Mouse (Mus musculus): ENCODE measurements around the gene 1110008P14Rik. TPM values are rescaled to one million over a fixed set of nuclear protein-coding genes. Genes with fewer than 3 reads are reported as not detected.
A peak's percentile ranks its signal among the peaks of the same experiment; 100 is the strongest.
"Not testable (repeated sequence)": the region's sequence is repeated elsewhere in the genome, so short reads cannot be mapped to it uniquely, and the experiment has no call there.

1110008P14Rik gene
- polyA plus RNA-seq, 1 experiment from 2014 or later, result 41.2 TPM

DNA sequence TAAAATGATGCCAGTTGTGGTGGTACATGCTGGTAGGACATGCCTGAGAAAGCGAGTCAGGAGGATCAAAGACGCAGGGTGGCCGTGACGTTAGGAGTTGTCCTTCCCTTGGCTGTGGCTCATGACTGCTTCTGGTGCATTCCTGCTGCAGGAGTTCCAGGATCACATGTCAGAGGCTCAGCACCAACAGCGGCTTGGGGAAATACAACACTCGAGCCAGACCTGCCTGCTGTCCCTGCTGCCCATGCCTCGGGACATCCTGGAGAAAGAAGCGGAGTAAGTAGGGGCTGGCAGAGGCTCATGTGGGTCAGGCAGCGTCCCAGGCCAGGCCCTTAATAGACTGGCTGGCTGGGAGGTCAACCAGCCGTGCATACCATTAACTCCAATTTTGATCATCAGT is 7.5 kb downstream of the 1110008P14Rik start:
- Histone ChIP-seq H3K27me3 (ENCODE audit: insufficient read depth, poor library complexity, severe bottlenecking) (peaks cover 5% of the 10 kb centered on the region; the same call in 1 of the 2 replicates), H3K4me1 (peaks cover 27% of the 10 kb centered on the region), H3K27ac (no peak overlapping the region), H3K4me3 (no peak overlapping the region), H3K36me3 (peaks cover 98% of the 10 kb centered on the region), H3K9me3 (no peaks in the 10 kb centered on the region)
- WGBS, result 79% methylated on average over 10 of the region's 10 CpGs
- no peak for DNase-seq (ENCODE audit: low spot score)

DNA sequence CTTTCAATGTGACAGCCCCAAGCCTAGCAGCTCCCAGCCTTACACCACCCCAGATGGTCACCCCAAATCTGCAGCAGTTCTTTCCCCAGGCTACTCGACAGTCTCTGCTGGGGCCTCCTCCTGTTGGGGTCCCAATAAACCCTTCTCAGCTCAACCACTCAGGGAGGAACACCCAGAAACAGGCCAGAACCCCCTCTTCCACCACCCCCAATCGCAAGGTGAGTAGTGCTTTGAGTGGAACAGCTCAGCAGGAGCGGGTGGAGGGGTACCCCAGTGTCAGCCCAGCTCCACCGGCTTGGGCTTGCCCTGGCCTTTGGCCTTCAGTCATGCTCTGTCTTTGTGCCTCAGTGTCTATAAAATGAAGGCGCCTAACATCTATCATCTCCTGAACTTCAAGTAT is 14.4 kb downstream of the 1110008P14Rik start:
- no peak for DNase-seq (ENCODE audit: low spot score)
- Histone ChIP-seq H3K9me3 (no peaks in the 10 kb centered on the region), H3K27me3 (ENCODE audit: insufficient read depth, poor library complexity, severe bottlenecking) (no peaks in the 10 kb centered on the region), H3K36me3 (peaks cover 74% of the 10 kb centered on the region), H3K27ac (no peak overlapping the region), H3K4me1 (peaks cover 17% of the 10 kb centered on the region), H3K4me3 (no peak overlapping the region)
- 92% methylated on average over 5 of the region's 5 CpGs for WGBS

DNA sequence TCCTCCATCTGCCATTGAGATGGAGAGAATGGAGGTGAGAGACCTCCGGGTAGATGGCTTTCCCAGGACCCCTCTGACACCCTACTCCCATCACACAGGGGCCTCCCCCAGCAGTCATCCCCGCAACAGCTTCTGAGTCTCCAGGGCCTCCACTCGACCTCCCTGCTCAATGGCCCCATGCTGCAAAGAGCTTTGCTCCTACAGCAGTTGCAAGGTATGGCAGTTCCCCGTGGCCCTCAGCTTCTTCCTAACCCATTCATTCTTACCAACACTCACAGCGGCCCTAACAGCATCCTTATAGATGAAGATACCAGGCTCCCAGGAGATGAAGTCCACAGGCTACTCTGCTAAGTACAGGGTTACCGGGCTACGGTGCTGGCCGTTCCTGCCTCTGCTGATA is 17.6 kb downstream of the 1110008P14Rik start:
- H3K36me3 ChIP-seq, result peaks cover 42% of the 10 kb centered on the region
- H3K27ac ChIP-seq, result no peak overlapping the region
- 83% methylated on average over 8 of the region's 8 CpGs for WGBS
- DNase-seq (ENCODE audit: low spot score), result no peak
- peak overlapping the region; percentile 78 for H3K4me3 ChIP-seq
- peaks cover 28% of the 10 kb centered on the region for H3K4me1 ChIP-seq
- H3K9me3 ChIP-seq, result no peaks in the 10 kb centered on the region
- no peaks in the 10 kb centered on the region for H3K27me3 ChIP-seq (ENCODE audit: insufficient read depth, poor library complexity, severe bottlenecking)

DNA sequence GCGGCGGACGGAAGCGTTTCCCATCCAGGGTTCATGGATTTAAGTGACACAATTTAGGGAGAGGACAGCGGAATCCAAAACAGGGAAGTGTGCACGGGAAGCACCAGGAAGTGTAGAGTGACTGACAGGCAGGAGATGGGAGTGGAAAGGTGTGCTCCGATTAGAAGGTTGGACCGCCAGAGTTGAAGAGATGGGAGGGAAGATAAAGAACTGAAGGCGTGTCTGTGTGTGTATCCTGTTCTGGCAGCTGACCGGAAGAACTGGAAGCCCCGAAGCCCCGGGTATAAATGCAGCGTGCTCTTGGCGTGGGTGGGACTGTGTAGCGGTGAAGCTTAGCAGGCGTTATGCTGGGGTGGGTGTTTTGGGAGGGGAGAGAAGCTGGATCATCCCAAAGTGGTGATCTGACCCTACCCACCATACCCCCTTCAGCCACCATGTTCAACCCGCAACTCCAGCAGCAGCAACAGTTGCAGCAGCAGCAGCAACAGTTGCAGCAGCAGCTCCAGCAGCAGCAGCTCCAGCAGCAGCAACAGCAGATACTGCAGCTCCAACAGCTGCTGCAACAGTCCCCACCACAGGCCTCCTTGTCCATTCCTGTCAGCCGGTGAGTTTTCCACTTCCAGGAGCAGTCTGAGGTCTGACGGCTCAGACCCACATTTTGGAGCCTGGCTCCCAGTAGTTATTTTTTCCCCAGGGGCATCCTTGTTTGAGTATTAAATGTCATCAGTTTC is 18.2 kb downstream of the 1110008P14Rik start:
- H3K27ac ChIP-seq, result peak overlapping the region; percentile 92
- H3K9me3 ChIP-seq, result no peaks in the 10 kb centered on the region
- H3K36me3 ChIP-seq, result peaks cover 38% of the 10 kb centered on the region
- peak overlapping the region; percentile 78 for H3K4me3 ChIP-seq
- peaks cover 28% of the 10 kb centered on the region for H3K4me1 ChIP-seq
- peaks cover 3% of the 10 kb centered on the region for H3K27me3 ChIP-seq (ENCODE audit: insufficient read depth, poor library complexity, severe bottlenecking)
- DNase-seq (ENCODE audit: low spot score), result no peak
- 8% methylated on average over 19 of the region's 19 CpGs for WGBS

DNA sequence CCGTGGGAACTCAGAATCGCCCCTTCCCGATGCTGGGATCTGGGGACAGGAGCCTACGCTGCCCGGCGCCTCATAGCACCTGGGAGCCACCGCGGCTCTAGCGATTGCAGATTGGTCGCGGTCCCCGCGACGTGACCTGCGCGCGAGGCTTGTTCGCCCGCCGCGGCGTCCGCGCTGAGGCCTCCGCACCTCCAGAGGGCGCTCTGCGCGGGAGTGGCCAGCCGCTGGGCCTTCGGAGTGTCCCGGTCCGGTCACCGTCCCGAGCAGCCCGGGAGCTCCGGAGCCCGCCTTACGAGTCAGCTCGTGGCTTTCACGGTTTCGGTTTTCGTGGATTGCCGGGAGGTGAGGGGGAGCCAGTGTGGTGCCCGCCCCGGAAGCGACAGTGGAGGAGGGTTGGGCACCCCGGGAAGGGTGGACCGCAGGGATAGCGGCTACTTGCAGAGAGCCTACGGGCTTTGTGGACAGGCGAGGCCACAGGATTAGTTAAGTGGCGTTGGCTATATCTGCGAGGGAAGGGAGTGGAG is 18.9 kb downstream of the 1110008P14Rik start:
- H3K27ac ChIP-seq, result peak overlapping the region; percentile 92
- no peaks in the 10 kb centered on the region for H3K9me3 ChIP-seq
- DNase-seq (ENCODE audit: low spot score), result peak; percentile 94
- peaks cover 9% of the 10 kb centered on the region for H3K27me3 ChIP-seq (ENCODE audit: insufficient read depth, poor library complexity, severe bottlenecking)
- H3K4me1 ChIP-seq, result peaks cover 34% of the 10 kb centered on the region
- peaks cover 32% of the 10 kb centered on the region for H3K36me3 ChIP-seq
- H3K4me3 ChIP-seq, result peak overlapping the region; percentile 78
- under 1% methylated on average over 53 of the region's 53 CpGs for WGBS

DNA sequence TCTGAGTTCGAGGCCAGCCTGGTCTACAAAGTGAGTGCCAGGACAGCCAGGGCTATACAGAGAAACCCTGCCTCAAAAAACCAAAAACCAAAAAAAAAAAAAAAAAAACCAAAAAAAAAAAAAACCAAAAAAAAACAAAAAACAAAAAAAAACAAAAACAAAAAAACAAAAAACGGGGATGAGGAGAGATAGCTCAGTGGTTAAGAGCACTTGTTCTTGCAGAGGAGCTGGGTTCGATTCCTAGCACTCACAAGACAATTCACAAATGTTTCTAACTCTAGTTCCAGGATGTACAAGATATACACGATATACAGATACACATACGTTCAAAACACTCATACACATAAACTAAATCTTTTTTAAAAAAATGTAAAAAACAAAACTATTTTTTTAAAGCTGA is 19.5 kb downstream of the 1110008P14Rik start:
- Histone ChIP-seq H3K4me3 (peak overlapping the region; percentile 78), H3K4me1 (peaks cover 35% of the 10 kb centered on the region), H3K27ac (peak overlapping the region; percentile 92), H3K27me3 (ENCODE audit: insufficient read depth, poor library complexity, severe bottlenecking) (peaks cover 15% of the 10 kb centered on the region), H3K36me3 (peaks cover 26% of the 10 kb centered on the region)
- not testable (repeated sequence) for DNase-seq (ENCODE audit: low spot score); H3K9me3 ChIP-seq
- WGBS, result 36% methylated on average over 5 of the region's 5 CpGs

DNA sequence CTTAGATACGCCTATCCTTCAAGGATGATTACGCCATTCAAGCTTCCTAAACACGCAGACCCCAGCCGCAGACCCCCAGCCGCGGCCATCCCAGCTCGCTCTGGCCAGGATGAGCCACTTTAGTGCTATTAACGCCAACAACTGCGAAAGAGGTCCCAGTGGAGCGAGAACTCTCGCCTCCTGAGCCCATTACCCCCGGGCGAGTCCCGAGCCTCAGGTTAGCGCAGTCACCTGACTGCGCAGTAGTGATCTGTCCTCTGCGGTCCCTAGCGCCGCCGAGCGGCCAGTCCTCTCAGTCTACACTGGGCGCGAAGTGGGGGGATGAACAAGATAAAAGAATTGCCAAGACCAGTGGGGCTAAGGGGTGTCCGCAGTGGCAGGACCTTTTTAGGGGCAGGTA is 20.3 kb downstream of the 1110008P14Rik start:
- H3K4me3 ChIP-seq, result peak overlapping the region; percentile 65
- H3K27me3 ChIP-seq (ENCODE audit: insufficient read depth, poor library complexity, severe bottlenecking), result peaks cover 15% of the 10 kb centered on the region
- WGBS, result 1% methylated on average over 24 of the region's 24 CpGs
- peaks cover 17% of the 10 kb centered on the region for H3K36me3 ChIP-seq
- peak; percentile 87 for DNase-seq (ENCODE audit: low spot score)
- no peaks in the 10 kb centered on the region for H3K9me3 ChIP-seq
- peak overlapping the region; percentile 83; the same call in 1 of the 2 replicates for H3K27ac ChIP-seq
- H3K4me1 ChIP-seq, result peaks cover 36% of the 10 kb centered on the region

DNA sequence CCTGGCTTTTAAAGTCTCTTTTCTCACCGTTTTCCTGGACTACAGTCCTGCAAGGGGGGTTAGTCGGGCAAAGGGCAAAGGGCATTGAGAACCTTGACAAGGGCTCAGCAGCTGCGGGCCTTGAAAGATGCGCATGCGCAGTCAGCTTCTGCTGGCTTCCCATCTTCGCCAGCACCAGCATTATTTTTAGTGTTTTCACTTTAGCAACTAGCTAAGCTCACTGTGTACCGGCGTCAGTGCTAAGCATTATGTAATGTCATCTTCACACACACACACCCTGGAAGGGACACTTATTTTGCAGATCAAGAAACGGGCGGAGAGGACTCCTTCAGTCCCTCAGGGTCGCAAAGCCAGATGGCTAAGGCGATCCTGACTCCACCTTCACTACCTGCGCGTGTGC is 21.0 kb downstream of the 1110008P14Rik start:
- WGBS, result 5% methylated on average over 14 of the region's 14 CpGs
- H3K4me3 ChIP-seq, result peak overlapping the region; percentile 65
- peak; percentile 85 for DNase-seq (ENCODE audit: low spot score)
- H3K4me1 ChIP-seq, result peaks cover 39% of the 10 kb centered on the region
- H3K27me3 ChIP-seq (ENCODE audit: insufficient read depth, poor library complexity, severe bottlenecking), result peaks cover 15% of the 10 kb centered on the region
- H3K9me3 ChIP-seq, result no peaks in the 10 kb centered on the region
- peak overlapping the region; percentile 10; the same call in 1 of the 2 replicates for H3K27ac ChIP-seq
- peaks cover 10% of the 10 kb centered on the region for H3K36me3 ChIP-seq

DNA sequence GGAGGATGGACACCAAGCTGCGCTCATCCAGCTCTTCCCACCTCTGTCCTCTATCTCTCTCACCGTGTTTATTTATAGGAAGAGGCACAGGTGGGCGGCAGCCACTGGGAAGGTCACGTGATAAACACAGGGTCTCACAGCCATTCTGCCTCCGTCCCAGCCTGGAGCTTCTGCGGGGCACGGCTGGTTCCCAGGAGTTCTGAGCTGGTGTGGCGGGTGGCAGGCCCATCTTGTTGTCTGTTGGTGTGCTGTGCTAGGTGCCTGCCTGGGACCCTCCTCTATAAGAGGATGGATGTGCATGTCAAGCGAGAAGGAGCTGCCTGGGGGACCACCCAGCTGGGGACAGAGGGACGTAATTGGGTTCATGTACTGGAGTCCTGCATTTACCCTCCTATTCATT is 23.4 kb downstream of the 1110008P14Rik start:
- Histone ChIP-seq H3K4me1 (peaks cover 43% of the 10 kb centered on the region), H3K9me3 (no peaks in the 10 kb centered on the region)
- 51% methylated on average over 10 of the region's 10 CpGs for WGBS

DNA sequence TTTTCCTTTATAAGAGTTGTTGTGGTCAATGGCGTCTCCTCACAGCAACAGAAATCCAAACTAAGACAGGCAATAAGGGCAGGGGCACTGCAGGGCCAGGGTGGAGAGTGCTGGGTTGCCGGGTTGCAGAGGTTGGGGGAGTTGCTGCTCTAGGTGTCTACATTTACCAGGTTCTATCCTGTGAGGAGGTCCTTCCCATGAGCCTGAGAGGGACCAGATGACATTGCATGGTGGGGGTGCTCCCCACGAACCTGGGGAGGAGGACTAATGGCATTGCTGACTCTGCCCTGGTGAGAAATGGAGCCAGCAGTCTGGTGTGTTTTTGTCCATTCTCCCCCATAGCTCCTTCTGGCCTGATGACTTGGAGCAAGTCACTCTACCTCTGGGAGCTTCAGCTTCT is 24.0 kb downstream of the 1110008P14Rik start:
- H3K9me3 ChIP-seq, result no peaks in the 10 kb centered on the region
- H3K4me1 ChIP-seq, result peaks cover 47% of the 10 kb centered on the region
- no peak for DNase-seq (ENCODE audit: low spot score)
- WGBS, result 67% methylated on average over 3 of the region's 3 CpGs
- peaks cover 18% of the 10 kb centered on the region for H3K27me3 ChIP-seq (ENCODE audit: insufficient read depth, poor library complexity, severe bottlenecking)
- H3K4me3 ChIP-seq, result no peak overlapping the region
- H3K36me3 ChIP-seq, result no peaks in the 10 kb centered on the region
- H3K27ac ChIP-seq, result no peak overlapping the region

More for the DNA sequence above, 23.4 kb downstream of the 1110008P14Rik start:
- H3K4me3 ChIP-seq, result no peak overlapping the region
- H3K36me3 ChIP-seq, result no peaks in the 10 kb centered on the region
- H3K27me3 ChIP-seq (ENCODE audit: insufficient read depth, poor library complexity, severe bottlenecking), result peaks cover 15% of the 10 kb centered on the region
- no peak overlapping the region for H3K27ac ChIP-seq
- no peak for DNase-seq (ENCODE audit: low spot score)

DNA sequence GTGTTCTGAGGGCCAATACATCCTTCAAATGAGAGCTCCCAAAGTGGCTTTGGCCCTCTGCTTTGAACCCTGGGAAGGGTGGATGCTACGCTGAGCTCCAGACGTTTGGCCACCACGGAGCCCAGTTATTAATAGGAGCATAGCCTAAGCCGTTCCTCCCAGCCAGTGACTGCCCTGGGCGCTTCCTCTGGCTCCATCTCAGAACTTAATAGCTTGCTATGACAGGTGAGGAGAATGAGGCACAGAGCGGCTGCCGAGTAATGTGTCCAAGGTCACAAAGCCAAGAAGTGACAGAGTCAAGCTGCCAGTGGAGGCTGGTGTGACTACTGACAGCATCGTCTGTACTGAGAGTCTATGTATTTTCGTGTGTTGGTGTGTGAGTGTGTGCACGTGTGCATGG is 25.5 kb downstream of the 1110008P14Rik start:
- H3K9me3 ChIP-seq, result no peaks in the 10 kb centered on the region
- no peak for DNase-seq (ENCODE audit: low spot score)
- H3K4me3 ChIP-seq, result no peak overlapping the region
- H3K4me1 ChIP-seq, result peaks cover 53% of the 10 kb centered on the region
- 70% methylated on average over 10 of the region's 10 CpGs for WGBS
- H3K27ac ChIP-seq, result 0 out of 2 replicates have a peak overlapping the region, but pooled peaks have one; percentile 29
- no peaks in the 10 kb centered on the region for H3K36me3 ChIP-seq
- peaks cover 33% of the 10 kb centered on the region for H3K27me3 ChIP-seq (ENCODE audit: insufficient read depth, poor library complexity, severe bottlenecking)

DNA sequence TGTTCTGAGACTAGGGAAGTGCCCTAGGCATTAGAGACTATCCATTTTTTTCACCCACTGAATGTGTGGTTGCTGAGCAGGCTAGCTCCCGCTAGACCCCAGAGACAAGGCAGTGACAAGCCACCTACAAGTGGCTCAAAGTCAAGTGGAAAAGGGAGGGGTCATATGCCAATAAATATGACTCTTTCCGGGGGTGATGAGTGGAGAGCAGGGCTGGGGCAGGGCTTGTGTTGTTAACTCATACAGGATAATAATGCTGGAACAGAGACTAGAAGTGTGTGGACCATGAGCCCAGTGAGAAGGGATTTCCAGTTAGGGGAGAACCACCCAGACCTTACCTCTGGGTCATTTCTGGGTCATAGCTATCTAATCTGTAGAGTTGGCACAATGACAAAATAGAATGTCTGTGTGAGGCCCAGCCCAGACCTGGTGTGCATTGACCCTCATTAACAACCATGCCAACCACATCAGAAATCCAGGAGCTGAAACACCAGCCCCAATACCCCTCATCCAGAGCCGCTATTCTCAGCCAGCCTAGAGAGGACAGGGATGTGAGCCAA is 27.3 kb downstream of the 1110008P14Rik start:
- 80% methylated on average over 3 of the region's 3 CpGs for WGBS
- no peak overlapping the region for H3K4me3 ChIP-seq
- H3K4me1 ChIP-seq, result peaks cover 60% of the 10 kb centered on the region
- H3K36me3 ChIP-seq, result no peaks in the 10 kb centered on the region
- H3K9me3 ChIP-seq, result no peaks in the 10 kb centered on the region
- H3K27me3 ChIP-seq (ENCODE audit: insufficient read depth, poor library complexity, severe bottlenecking), result peaks cover 51% of the 10 kb centered on the region
- no peak for DNase-seq (ENCODE audit: low spot score)
- no peak overlapping the region for H3K27ac ChIP-seq

DNA sequence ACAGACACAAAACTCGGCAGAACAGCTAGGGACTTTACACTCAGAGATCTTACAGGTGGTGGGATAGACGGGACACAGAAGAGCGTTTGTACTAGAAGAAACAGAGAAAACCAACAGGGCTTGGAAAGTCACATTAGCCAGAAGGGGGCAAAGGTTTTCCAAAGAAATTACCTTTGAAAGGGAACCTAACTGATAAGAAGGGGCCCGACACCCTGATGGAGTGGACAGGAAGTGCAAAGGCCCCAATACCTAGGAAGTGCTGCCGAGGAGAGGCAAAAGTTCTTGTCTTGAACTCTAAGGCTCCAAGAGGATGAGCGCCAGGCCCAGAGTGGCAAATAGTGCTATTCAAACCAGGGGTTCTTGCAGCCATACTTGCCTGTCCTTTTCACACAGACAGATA is 27.9 kb downstream of the 1110008P14Rik start:
- Histone ChIP-seq H3K27ac (0 out of 2 replicates have a peak overlapping the region, but pooled peaks have one; percentile 83), H3K36me3 (no peaks in the 10 kb centered on the region), H3K4me1 (peaks cover 63% of the 10 kb centered on the region), H3K9me3 (no peaks in the 10 kb centered on the region), H3K27me3 (ENCODE audit: insufficient read depth, poor library complexity, severe bottlenecking) (peaks cover 56% of the 10 kb centered on the region), H3K4me3 (peak overlapping the region; percentile 72; the same call in 1 of the 2 replicates)
- WGBS, result 52% methylated on average over 6 of the region's 6 CpGs
- no peak for DNase-seq (ENCODE audit: low spot score)

All from heart, embryonic 10.5 days (tissue).